Mouse (Mus musculus) midbrain, embryonic 14.5 days (tissue): ENCODE data around the gene Zfp579. TPM values are rescaled to one million over a fixed set of nuclear protein-coding genes. Genes with fewer than 3 reads are reported as not detected.
"Not testable (repeated sequence)": the region's sequence is repeated elsewhere in the genome, so short reads cannot be mapped to it uniquely, and the experiment has no call there.

Experiments used
- ATAC-seq: fragments of 200-750 bp; cut with Nextera tagmentation; 2 replicates; pipeline ENCODE4 v1.8.0; 2017; ENCODE audit warnings: moderate number of reproducible peaks, moderate library complexity; ENCODE audit not compliant: low FRiP score, low TSS enrichment
- DNase-seq: peaks from one replicate; pipeline ENCODE4 v3.0.0-alpha.2; 2015
- H3K27ac ChIP-seq: fragments of 300-500 bp; sonication (generic); replicated peaks from 2 replicates; pipeline ENCODE4 v1.5.1; 2014; ENCODE audit warnings: mild to moderate bottlenecking, low read depth, low read length, moderate library complexity
- H3K27me3 ChIP-seq: fragments of 300-500 bp; sonication (generic); 2 replicates; pipeline ENCODE4 v1.6.1; 2014; ENCODE audit warnings: low read length, control low read depth, mixed read lengths; ENCODE audit not compliant: control insufficient read depth, insufficient read depth
- H3K36me3 ChIP-seq: fragments of 300-500 bp; sonication (generic); 2 replicates; pipeline ENCODE4 v1.6.1; 2014; ENCODE audit warnings: low read length, control low read depth; ENCODE audit not compliant: control insufficient read depth, insufficient read depth
- H3K4me1 ChIP-seq: fragments of 300-500 bp; sonication (generic); 2 replicates; pipeline ENCODE4 v1.6.1; 2014; ENCODE audit warnings: mild to moderate bottlenecking, antibody characterized with exemption, low read length, control low read depth; ENCODE audit not compliant: control insufficient read depth, insufficient read depth
- H3K4me2 ChIP-seq: fragments of 300-500 bp; sonication (generic); 2 replicates; pipeline ENCODE4 v1.6.1; 2014; ENCODE audit warnings: mild to moderate bottlenecking, low read length, moderate library complexity
- H3K4me3 ChIP-seq: fragments of 300-500 bp; sonication (generic); replicated peaks from 2 replicates; pipeline ENCODE4 v1.5.1; 2014; ENCODE audit warnings: low read depth, low read length
- H3K9ac ChIP-seq: fragments of 300-500 bp; sonication (generic); replicated peaks from 2 replicates; pipeline ENCODE4 v1.6.1; 2014; ENCODE audit warnings: mild to moderate bottlenecking, low read length, moderate library complexity
- H3K9me3 ChIP-seq: fragments of 300-500 bp; sonication (generic); 2 replicates; pipeline ENCODE4 v1.6.1; 2016; ENCODE audit warnings: low read length, control low read depth, mixed read lengths; ENCODE audit not compliant: control insufficient read depth
- WGBS: fragments of 180-500 bp; shearing (Covaris S2); extraction: QIAGEN DNeasy Blood & Tissue Kit; methylation state at CpG from one replicate; pipeline ENCODE4 v1.1.7; 2014; 5-methylcytosine and 5-hydroxymethylcytosine counted together
- polyA plus RNA-seq: library from polyadenylated mRNA; unstranded; fragments of >200 nt; fragmentation: Nextera tagmentation; extraction: Ambion mirVana; gene quantifications from 2 replicates; pipeline ENCODE4 v1.2.1, GENCODE M21; 2014

Zfp579 gene
- polyA plus RNA-seq, 1 experiment from 2014 or later = 69.3 TPM

- H3K27me3 ChIP-seq, H3K27ac ChIP-seq, DNase-seq, ATAC-seq, H3K9me3 ChIP-seq, H3K9ac ChIP-seq: not testable (repeated sequence)
- H3K36me3 ChIP-seq = peaks cover 21% of the 10 kb centered on the region
- H3K4me1 ChIP-seq = peaks cover 12% of the 10 kb centered on the region
- H3K4me2 ChIP-seq = peak overlapping the region; percentile 76
- H3K4me3 ChIP-seq = peak overlapping the region; percentile 71
- 31% methylated on average over 8 of the region's 8 CpGs for WGBS
Measured at GRCm38 (mm10) chr7:5019576-5019975, 23.6 kb upstream of the Zfp579 start.

- Histone ChIP-seq H3K27ac (no peak overlapping the region), H3K9ac (no peak overlapping the region), H3K9me3 (no peaks in the 10 kb centered on the region), H3K4me3 (no peak overlapping the region), H3K4me2 (no peak overlapping the region), H3K27me3 (no peaks in the 10 kb centered on the region), H3K36me3 (peaks cover 8% of the 10 kb centered on the region), H3K4me1 (peaks cover 12% of the 10 kb centered on the region)
- ATAC-seq (no peak), DNase-seq (no peak)
- 97% methylated on average over 21 of the region's 21 CpGs for WGBS
Measured at GRCm38 (mm10) chr7:5017931-5018330, 22.0 kb upstream of the Zfp579 start.

GRCm38 (mm10) chr7:5017352-5017751 is 21.4 kb upstream of the Zfp579 start:
- Histone ChIP-seq H3K36me3 (peaks cover 8% of the 10 kb centered on the region), H3K4me2 (no peak overlapping the region), H3K27ac (no peak overlapping the region), H3K9me3 (no peaks in the 10 kb centered on the region), H3K9ac (no peak overlapping the region), H3K4me1 (peaks cover 12% of the 10 kb centered on the region), H3K4me3 (no peak overlapping the region), H3K27me3 (no peaks in the 10 kb centered on the region)
- 91% methylated on average over 16 of the region's 16 CpGs for whole genome bisulfite sequencing
- DNase-seq (no peak), ATAC-seq (no peak)

GRCm38 (mm10) chr7:5016920-5017319 is 21.0 kb upstream of the Zfp579 start:
- H3K4me2 ChIP-seq = no peak overlapping the region
- H3K36me3 ChIP-seq = peaks cover 7% of the 10 kb centered on the region
- no peaks in the 10 kb centered on the region for H3K9me3 ChIP-seq
- H3K27me3 ChIP-seq = no peaks in the 10 kb centered on the region
- ATAC-seq = no peak
- no peak overlapping the region for H3K27ac ChIP-seq
- H3K4me3 ChIP-seq = no peak overlapping the region
- DNase-seq = no peak
- WGBS = 98% methylated on average over 2 of the region's 2 CpGs
- H3K4me1 ChIP-seq = peaks cover 12% of the 10 kb centered on the region
- no peak overlapping the region for H3K9ac ChIP-seq

GRCm38 (mm10) chr7:5016057-5016456 is 20.1 kb upstream of the Zfp579 start:
- Histone ChIP-seq H3K9ac (peak overlapping the region; percentile 64), H3K4me3 (peak overlapping the region; percentile 74), H3K27me3 (no peaks in the 10 kb centered on the region), H3K4me1 (peaks cover 5% of the 10 kb centered on the region), H3K9me3 (no peaks in the 10 kb centered on the region), H3K27ac (peak overlapping the region; percentile 97), H3K4me2 (peak overlapping the region; percentile 64), H3K36me3 (peaks cover 16% of the 10 kb centered on the region)
- DNase-seq (no peak), ATAC-seq (no peak)
- WGBS = 64% methylated on average over 3 of the region's 3 CpGs

GRCm38 (mm10) chr7:5015118-5016001 is 19.4 kb upstream of the Zfp579 start, which contains the start of gene Gm44973:
Gene Gm44973, plus strand, starts transcription at chr7:5015496.
- Histone ChIP-seq H3K9ac (peak within 1 kb of the TSS; percentile 73), H3K4me1 (0 out of 2 replicates have a peak, but pooled peaks cover 3% of the 10 kb centered on the region), H3K36me3 (peaks cover 23% of the 10 kb centered on the region), H3K9me3 (no peaks in the 10 kb centered on the region), H3K4me3 (peak within 1 kb of the TSS; percentile 74), H3K4me2 (peak within 1 kb of the TSS; percentile 64), H3K27ac (peak within 1 kb of the TSS; percentile 97), H3K27me3 (no peaks in the 10 kb centered on the region)
- ATAC-seq (peak; percentile 81), DNase-seq (peak; percentile 97)
- under 1% methylated on average over 58 of the region's 76 CpGs for WGBS

- WGBS = under 1% methylated on average over 42 of the region's 42 CpGs
- H3K27ac ChIP-seq = peak within 1 kb of the TSS; percentile 97
- ATAC-seq = peak; percentile 85
Measured at GRCm38 (mm10) chr7:5014251-5015117, 18.5 kb upstream of the Zfp579 start, which contains the start of the genes Zfp524 and Fiz1. Gene Zfp524, plus strand, starts transcription at chr7:5014415. Gene Fiz1, minus strand, starts transcription at chr7:5014697.

GRCm38 (mm10) chr7:5012681-5013513 is 16.9 kb upstream of the Zfp579 start:
- Histone ChIP-seq H3K9me3 (no peaks in the 10 kb centered on the region), H3K36me3 (peaks cover 48% of the 10 kb centered on the region), H3K4me1 (no peaks in the 10 kb centered on the region), H3K4me3 (no peak overlapping the region), H3K4me2 (no peak overlapping the region), H3K9ac (no peak overlapping the region), H3K27me3 (no peaks in the 10 kb centered on the region), H3K27ac (no peak overlapping the region)
- ATAC-seq = no peak
- 93% methylated on average over 27 of the region's 27 CpGs for WGBS
- no peak for DNase-seq

More at GRCm38 (mm10) chr7:5014251-5015117, 18.5 kb upstream of the Zfp579 start, which contains the start of the genes Zfp524 and Fiz1:
- peaks cover 32% of the 10 kb centered on the region for H3K36me3 ChIP-seq
- peak; percentile 99 for DNase-seq
- H3K4me1 ChIP-seq = 0 out of 2 replicates have a peak, but pooled peaks cover 1% of the 10 kb centered on the region
- peak within 1 kb of the TSS; percentile 73 for H3K9ac ChIP-seq
- H3K4me3 ChIP-seq = peak within 1 kb of the TSS; percentile 74
- H3K27me3 ChIP-seq = no peaks in the 10 kb centered on the region
- H3K4me2 ChIP-seq = peak within 1 kb of the TSS; percentile 64
- H3K9me3 ChIP-seq = no peaks in the 10 kb centered on the region
